Mouse (Mus musculus): ENCODE measurements around the gene Gm49368. TPM values are rescaled to one million over a fixed set of nuclear protein-coding genes. Genes with fewer than 3 reads are reported as not detected.

Gene Gm49368
- polyA plus RNA-seq, 1 experiment from 2014 or later, result not detected

DNA sequence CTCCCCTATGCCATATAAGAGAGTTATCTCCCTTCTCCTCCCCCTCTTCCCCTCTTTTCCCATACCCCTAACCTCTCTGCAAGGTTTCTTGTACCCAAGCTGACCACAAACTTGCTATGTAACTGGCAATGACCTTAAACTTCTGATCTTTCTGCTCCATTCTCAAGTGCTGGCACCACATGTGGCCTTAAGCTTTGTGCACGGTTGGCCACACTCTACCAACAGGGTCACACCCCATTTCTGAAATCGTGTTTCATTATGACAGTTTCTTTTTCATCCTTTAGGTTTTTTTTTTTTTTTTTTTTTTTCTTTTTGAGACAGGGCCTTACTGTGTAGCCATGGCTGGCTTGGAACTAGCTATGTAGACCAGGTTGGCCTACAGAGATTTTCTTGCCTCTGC, 7.4 kb downstream of the Gm49368 start:
- 85% methylated on average over 2 of the region's 2 CpGs for WGBS
- no peaks in the 10 kb centered on the region for H3K27me3 ChIP-seq (replicated peaks; ENCODE audit: control insufficient read depth, insufficient read depth, low read length)
- no peaks in the 10 kb centered on the region for H3K36me3 ChIP-seq (ENCODE audit: control insufficient read depth, insufficient read depth)
- H3K4me3 ChIP-seq (replicated peaks; ENCODE audit: low read length), result no peak overlapping the region
- H3K9me3 ChIP-seq (ENCODE audit: control insufficient read depth, low read length), result no peaks in the 10 kb centered on the region
- H3K4me1 ChIP-seq (replicated peaks; ENCODE audit: control insufficient read depth, insufficient read depth, low read length), result no peaks in the 10 kb centered on the region
- no peak overlapping the region for H3K27ac ChIP-seq (ENCODE audit: low read length)
- no peak for ATAC-seq
- H3K9ac ChIP-seq (replicated peaks; ENCODE audit: low read depth, low read length), result no peak overlapping the region
- H3K4me2 ChIP-seq (ENCODE audit: low read length), result no peak overlapping the region

DNA sequence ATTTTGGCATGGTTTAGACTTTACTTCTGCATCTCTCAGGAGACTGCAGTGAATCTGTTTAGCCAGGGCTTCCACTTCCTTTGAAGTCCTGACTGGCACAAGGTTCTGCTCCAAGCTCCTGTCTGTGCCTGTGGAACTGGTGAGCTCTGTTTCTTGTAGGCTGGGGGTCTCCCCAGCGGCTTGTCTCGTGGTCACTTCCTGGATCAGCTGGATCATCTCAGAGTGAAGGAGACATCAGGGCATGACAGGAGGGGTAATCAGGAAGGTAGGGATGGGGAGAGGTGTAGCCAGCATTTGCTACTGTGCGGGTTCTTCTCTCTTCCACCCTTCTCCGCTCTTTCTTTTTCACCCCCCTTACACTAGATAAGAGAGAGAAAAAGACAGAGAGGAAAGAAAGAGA, 9.3 kb downstream of the Gm49368 start:
- Histone ChIP-seq H3K4me2 (ENCODE audit: low read length) (no peak overlapping the region), H3K36me3 (ENCODE audit: control insufficient read depth, insufficient read depth) (no peaks in the 10 kb centered on the region), H3K4me3 (replicated peaks; ENCODE audit: low read length) (no peak overlapping the region), H3K27me3 (replicated peaks; ENCODE audit: control insufficient read depth, insufficient read depth, low read length) (no peaks in the 10 kb centered on the region), H3K27ac (ENCODE audit: low read length) (no peak overlapping the region), H3K9ac (replicated peaks; ENCODE audit: low read depth, low read length) (no peak overlapping the region), H3K9me3 (ENCODE audit: control insufficient read depth, low read length) (no peaks in the 10 kb centered on the region), H3K4me1 (replicated peaks; ENCODE audit: control insufficient read depth, insufficient read depth, low read length) (no peaks in the 10 kb centered on the region)
- 85% methylated on average over 4 of the region's 4 CpGs for WGBS
- no peak for ATAC-seq

DNA sequence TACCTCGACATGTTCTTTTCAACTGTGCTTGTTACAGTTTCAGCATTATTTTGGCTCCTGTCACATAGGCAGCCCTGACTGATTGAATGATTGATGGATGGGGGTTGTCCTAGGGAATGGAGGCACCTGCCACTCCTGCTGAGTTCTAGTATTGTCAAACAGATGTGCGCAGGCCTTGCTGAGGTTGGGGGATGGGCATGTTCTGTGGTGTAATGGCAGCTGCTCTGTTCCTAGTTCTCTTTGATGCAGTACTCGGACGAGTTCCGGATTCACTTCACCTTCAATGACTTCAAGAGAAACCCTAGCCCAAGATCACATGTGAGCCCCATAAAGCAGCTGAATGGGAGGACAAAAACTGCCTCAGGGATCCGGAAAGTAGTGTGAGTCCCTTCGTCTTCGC, 17.5 kb downstream of the Gm49368 start:
- no peak overlapping the region for H3K9ac ChIP-seq (replicated peaks; ENCODE audit: low read depth, low read length)

DNA sequence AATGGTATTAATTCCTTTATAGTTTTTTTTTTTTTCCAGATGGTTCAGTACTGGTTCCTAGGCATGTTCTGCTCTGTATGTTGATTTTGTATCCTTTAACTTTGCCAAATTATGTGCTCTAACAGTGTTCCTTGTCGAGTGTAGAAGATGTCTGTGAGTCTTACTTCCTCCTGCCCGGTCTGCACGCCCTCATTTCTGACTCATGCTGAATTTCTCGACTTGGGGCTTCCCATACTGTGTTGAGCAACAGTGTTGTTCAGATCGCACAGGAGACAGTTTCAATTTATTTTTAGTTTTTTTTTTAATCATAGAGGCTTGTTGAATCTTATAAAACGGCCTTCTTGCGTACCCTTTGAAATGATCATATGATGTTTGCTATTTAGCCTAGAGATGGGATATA, 26.7 kb downstream of the Gm49368 start:
- H3K27ac ChIP-seq (ENCODE audit: low read length), result no peak overlapping the region
- no peak overlapping the region for H3K9ac ChIP-seq (replicated peaks; ENCODE audit: low read depth, low read length)
- H3K27me3 ChIP-seq (replicated peaks; ENCODE audit: control insufficient read depth, insufficient read depth, low read length), result no peaks in the 10 kb centered on the region
- H3K4me2 ChIP-seq (ENCODE audit: low read length), result no peak overlapping the region
- WGBS, result 87% methylated on average over 7 of the region's 7 CpGs
- no peaks in the 10 kb centered on the region for H3K4me1 ChIP-seq (replicated peaks; ENCODE audit: control insufficient read depth, insufficient read depth, low read length)
- H3K9me3 ChIP-seq (ENCODE audit: control insufficient read depth, low read length), result no peaks in the 10 kb centered on the region
- no peaks in the 10 kb centered on the region for H3K36me3 ChIP-seq (ENCODE audit: control insufficient read depth, insufficient read depth)
- H3K4me3 ChIP-seq (replicated peaks; ENCODE audit: low read length), result no peak overlapping the region
- no peak for ATAC-seq

More for the DNA sequence above, 17.5 kb downstream of the Gm49368 start:
- Histone ChIP-seq H3K4me2 (ENCODE audit: low read length) (no peak overlapping the region), H3K9me3 (ENCODE audit: control insufficient read depth, low read length) (no peaks in the 10 kb centered on the region), H3K27ac (ENCODE audit: low read length) (no peak overlapping the region), H3K36me3 (ENCODE audit: control insufficient read depth, insufficient read depth) (no peaks in the 10 kb centered on the region), H3K4me3 (replicated peaks; ENCODE audit: low read length) (no peak overlapping the region), H3K4me1 (replicated peaks; ENCODE audit: control insufficient read depth, insufficient read depth, low read length) (no peaks in the 10 kb centered on the region), H3K27me3 (replicated peaks; ENCODE audit: control insufficient read depth, insufficient read depth, low read length) (no peaks in the 10 kb centered on the region)
- WGBS, result 84% methylated on average over 8 of the region's 8 CpGs
- no peak for ATAC-seq

DNA sequence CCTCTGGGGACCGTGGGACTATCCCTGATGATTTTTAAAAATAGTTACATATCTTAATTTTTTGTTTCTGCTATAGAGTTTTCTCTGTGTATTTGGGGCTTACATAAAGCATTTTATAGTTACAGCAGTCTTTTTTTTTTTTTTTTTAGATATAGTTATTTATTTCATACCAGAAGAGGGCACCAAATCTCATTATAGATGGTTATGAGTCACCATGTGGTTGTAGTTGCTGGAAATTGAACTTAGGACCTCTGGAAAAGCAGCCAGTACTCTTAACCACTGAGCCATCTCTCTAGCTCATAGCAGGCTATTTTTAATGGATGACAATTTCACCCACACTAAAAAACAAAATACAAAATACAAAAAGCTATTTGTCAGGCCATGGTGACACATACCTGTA, 35.7 kb downstream of the Gm49368 start:
- ATAC-seq, result no peak
- H3K36me3 ChIP-seq (ENCODE audit: control insufficient read depth, insufficient read depth), result no peaks in the 10 kb centered on the region
- H3K4me2 ChIP-seq (ENCODE audit: low read length), result no peak overlapping the region
- H3K4me1 ChIP-seq (replicated peaks; ENCODE audit: control insufficient read depth, insufficient read depth, low read length), result no peaks in the 10 kb centered on the region
- no peaks in the 10 kb centered on the region for H3K9me3 ChIP-seq (ENCODE audit: control insufficient read depth, low read length)
- H3K27ac ChIP-seq (ENCODE audit: low read length), result no peak overlapping the region
- no peaks in the 10 kb centered on the region for H3K27me3 ChIP-seq (replicated peaks; ENCODE audit: control insufficient read depth, insufficient read depth, low read length)
- H3K9ac ChIP-seq (replicated peaks; ENCODE audit: low read depth, low read length), result no peak overlapping the region
- no peak overlapping the region for H3K4me3 ChIP-seq (replicated peaks; ENCODE audit: low read length)
- 79% methylated on average over 1 of the region's 1 CpGs for WGBS

DNA sequence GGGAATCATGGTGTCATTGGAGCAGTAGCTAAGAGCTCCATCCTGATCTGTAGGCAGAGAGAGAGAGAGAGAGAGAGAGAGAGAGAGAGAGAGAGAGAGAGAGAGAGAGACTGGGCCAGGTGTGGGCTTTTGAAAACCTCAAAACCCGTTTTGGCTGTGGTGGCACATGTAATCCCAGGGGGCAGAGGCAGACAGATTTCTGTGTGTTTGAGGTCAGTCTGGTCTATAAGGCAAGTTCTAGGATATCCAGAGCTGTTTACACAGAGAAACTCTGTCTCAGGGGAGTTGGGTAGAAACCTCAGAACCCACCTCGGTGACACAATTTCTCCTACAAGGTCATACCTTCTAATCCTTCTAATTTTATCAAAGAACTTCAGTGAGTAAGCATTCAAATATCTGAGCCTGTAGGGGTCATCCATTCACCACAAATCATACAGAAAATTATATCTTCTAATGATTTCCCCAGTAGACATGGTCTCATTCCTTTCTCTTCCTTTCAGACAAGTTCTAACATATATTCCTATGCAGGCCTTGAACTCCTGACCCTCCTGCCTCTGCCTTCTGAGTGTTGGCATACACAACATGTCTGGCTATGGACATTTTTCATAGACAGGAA, 38.4 kb downstream of the Gm49368 start:
- Histone ChIP-seq H3K27me3 (replicated peaks; ENCODE audit: control insufficient read depth, insufficient read depth, low read length) (no peaks in the 10 kb centered on the region), H3K4me1 (replicated peaks; ENCODE audit: control insufficient read depth, insufficient read depth, low read length) (0 out of 2 replicates have a peak, but pooled peaks cover 2% of the 10 kb centered on the region), H3K27ac (ENCODE audit: low read length) (no peak overlapping the region), H3K9ac (replicated peaks; ENCODE audit: low read depth, low read length) (no peak overlapping the region), H3K4me3 (replicated peaks; ENCODE audit: low read length) (no peak overlapping the region), H3K4me2 (ENCODE audit: low read length) (no peak overlapping the region), H3K9me3 (ENCODE audit: control insufficient read depth, low read length) (no peaks in the 10 kb centered on the region), H3K36me3 (ENCODE audit: control insufficient read depth, insufficient read depth) (no peaks in the 10 kb centered on the region)
- ATAC-seq, result no peak
- WGBS, result 77% methylated on average over 2 of the region's 2 CpGs

DNA sequence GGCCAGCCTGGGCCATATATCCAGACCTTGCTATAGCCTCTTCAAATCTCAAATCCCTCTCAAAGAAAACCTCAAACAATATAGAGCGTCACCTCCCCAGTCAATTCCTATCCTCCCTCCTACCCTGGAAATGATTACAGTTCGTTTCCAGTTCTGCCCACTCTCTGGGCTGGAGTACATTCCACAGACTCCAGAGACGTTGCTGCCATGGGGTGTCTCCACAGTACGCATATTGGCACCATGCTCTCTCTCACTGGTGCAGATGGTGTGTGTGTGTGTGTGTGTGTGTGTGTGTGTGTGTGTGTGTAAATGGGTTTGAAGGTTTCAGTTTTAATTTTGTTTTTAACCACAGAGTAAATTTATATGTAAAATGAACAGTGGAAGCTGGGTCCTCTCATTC, 42.8 kb downstream of the Gm49368 start:
- no peak for ATAC-seq

DNA sequence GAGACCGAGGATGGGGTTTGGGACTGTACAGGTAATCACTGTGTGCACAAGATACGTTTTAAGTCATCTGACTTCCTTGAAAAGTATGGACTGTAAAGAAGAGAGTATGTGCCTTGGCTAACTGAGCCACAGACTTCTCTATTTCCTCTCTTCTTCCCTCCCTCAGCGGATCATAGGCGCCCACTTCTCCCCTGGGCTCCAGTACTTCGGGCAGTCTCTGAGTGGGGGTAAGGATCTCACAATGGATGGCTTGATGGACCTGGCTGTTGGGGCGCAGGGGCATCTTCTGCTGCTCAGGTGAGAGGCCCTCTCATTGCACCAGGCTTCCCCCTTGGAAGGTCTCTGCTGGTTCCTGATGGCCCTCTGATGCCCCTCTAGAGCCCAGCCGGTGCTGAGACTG, 45.0 kb downstream of the Gm49368 start:
- Histone ChIP-seq H3K4me2 (ENCODE audit: low read length) (no peak overlapping the region), H3K4me3 (replicated peaks; ENCODE audit: low read length) (no peak overlapping the region), H3K36me3 (ENCODE audit: control insufficient read depth, insufficient read depth) (no peaks in the 10 kb centered on the region), H3K9ac (replicated peaks; ENCODE audit: low read depth, low read length) (no peak overlapping the region), H3K4me1 (replicated peaks; ENCODE audit: control insufficient read depth, insufficient read depth, low read length) (0 out of 2 replicates have a peak, but pooled peaks cover 2% of the 10 kb centered on the region), H3K27me3 (replicated peaks; ENCODE audit: control insufficient read depth, insufficient read depth, low read length) (no peaks in the 10 kb centered on the region), H3K27ac (ENCODE audit: low read length) (no peak overlapping the region), H3K9me3 (ENCODE audit: control insufficient read depth, low read length) (no peaks in the 10 kb centered on the region)
- 94% methylated on average over 7 of the region's 7 CpGs for WGBS
- no peak for ATAC-seq

More for the DNA sequence above, 42.8 kb downstream of the Gm49368 start:
- no peaks in the 10 kb centered on the region for H3K9me3 ChIP-seq (ENCODE audit: control insufficient read depth, low read length)
- H3K4me1 ChIP-seq (replicated peaks; ENCODE audit: control insufficient read depth, insufficient read depth, low read length), result 0 out of 2 replicates have a peak, but pooled peaks cover 2% of the 10 kb centered on the region
- H3K27me3 ChIP-seq (replicated peaks; ENCODE audit: control insufficient read depth, insufficient read depth, low read length), result no peaks in the 10 kb centered on the region
- WGBS, result 54% methylated on average over 4 of the region's 4 CpGs
- H3K27ac ChIP-seq (ENCODE audit: low read length), result no peak overlapping the region
- H3K36me3 ChIP-seq (ENCODE audit: control insufficient read depth, insufficient read depth), result no peaks in the 10 kb centered on the region
- no peak overlapping the region for H3K4me2 ChIP-seq (ENCODE audit: low read length)
- no peak overlapping the region for H3K4me3 ChIP-seq (replicated peaks; ENCODE audit: low read length)
- no peak overlapping the region for H3K9ac ChIP-seq (replicated peaks; ENCODE audit: low read depth, low read length)

DNA sequence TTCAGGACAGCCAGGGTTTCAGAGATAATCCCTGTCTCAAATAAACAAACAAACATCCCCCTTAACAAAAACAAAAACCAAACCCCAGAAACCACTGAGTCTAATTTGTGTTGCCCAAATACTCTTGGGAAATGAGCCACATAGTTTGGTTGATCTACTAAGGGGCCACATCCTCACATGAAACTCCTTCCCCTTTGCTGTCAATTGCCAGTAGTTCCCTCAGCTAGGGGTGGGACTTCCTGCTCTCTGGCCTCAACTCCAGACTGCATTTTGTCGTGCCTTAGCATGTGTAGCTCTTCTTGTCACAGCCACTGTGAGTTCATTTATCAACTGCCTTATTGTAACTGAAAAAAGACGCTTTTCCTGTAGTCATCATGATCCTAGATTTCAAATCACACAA, 47.8 kb downstream of the Gm49368 start:
- H3K4me2 ChIP-seq (ENCODE audit: low read length), result no peak overlapping the region
- no peak for ATAC-seq
- no peaks in the 10 kb centered on the region for H3K36me3 ChIP-seq (ENCODE audit: control insufficient read depth, insufficient read depth)
- 77% methylated on average over 2 of the region's 2 CpGs for WGBS
- H3K4me1 ChIP-seq (replicated peaks; ENCODE audit: control insufficient read depth, insufficient read depth, low read length), result 0 out of 2 replicates have a peak, but pooled peaks cover under 1% of the 10 kb centered on the region
- H3K27ac ChIP-seq (ENCODE audit: low read length), result no peak overlapping the region
- no peaks in the 10 kb centered on the region for H3K9me3 ChIP-seq (ENCODE audit: control insufficient read depth, low read length)
- no peak overlapping the region for H3K9ac ChIP-seq (replicated peaks; ENCODE audit: low read depth, low read length)
- no peaks in the 10 kb centered on the region for H3K27me3 ChIP-seq (replicated peaks; ENCODE audit: control insufficient read depth, insufficient read depth, low read length)
- no peak overlapping the region for H3K4me3 ChIP-seq (replicated peaks; ENCODE audit: low read length)

DNA sequence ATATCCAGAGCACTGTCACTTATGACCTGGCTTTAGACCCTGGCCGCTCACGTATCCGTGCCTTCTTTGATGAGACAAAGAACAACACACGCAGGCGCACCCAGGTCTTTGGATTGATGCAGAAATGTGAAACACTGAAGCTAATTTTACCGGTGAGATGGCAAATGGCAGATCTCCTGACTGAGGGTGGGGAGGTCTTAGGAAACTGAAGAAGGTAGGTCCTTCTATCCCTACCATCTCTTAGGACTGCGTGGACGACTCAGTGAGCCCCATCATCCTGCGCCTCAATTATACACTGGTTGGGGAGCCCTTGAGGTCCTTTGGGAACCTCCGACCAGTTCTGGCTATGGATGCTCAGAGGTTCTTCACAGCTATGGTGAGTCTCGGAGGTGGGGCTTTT, 49.6 kb downstream of the Gm49368 start:
- no peak for ATAC-seq
- no peak overlapping the region for H3K4me3 ChIP-seq (replicated peaks; ENCODE audit: low read length)
- H3K4me1 ChIP-seq (replicated peaks; ENCODE audit: control insufficient read depth, insufficient read depth, low read length), result no peaks in the 10 kb centered on the region
- no peak overlapping the region for H3K4me2 ChIP-seq (ENCODE audit: low read length)
- no peak overlapping the region for H3K9ac ChIP-seq (replicated peaks; ENCODE audit: low read depth, low read length)
- H3K27ac ChIP-seq (ENCODE audit: low read length), result no peak overlapping the region
- 89% methylated on average over 11 of the region's 11 CpGs for WGBS
- H3K9me3 ChIP-seq (ENCODE audit: control insufficient read depth, low read length), result no peaks in the 10 kb centered on the region
- no peaks in the 10 kb centered on the region for H3K36me3 ChIP-seq (ENCODE audit: control insufficient read depth, insufficient read depth)
- H3K27me3 ChIP-seq (replicated peaks; ENCODE audit: control insufficient read depth, insufficient read depth, low read length), result no peaks in the 10 kb centered on the region
